9 mouse cellular contexts compared by ENCODE assay signal in genomic region chr4:152345120-152345889, GRCm38 (mm10). TPM values are rescaled to one million over a fixed set of nuclear protein-coding genes. Genes with fewer than 3 reads are reported as not detected.
DNase-seq lines count a peak whose midpoint lies in the region; ATAC-seq and TF ChIP-seq lines count a peak whose summit lies in the region.
"Had no signal": no experiment of that assay in that cellular context is flagged by ENCODE, and none has a peak within 500 bp of the region (broad histone marks: within the 10 kb centered on the region; RNA-seq: fewer than 3 reads in every experiment).

No protein-coding gene starts in this region.

- peaks cover 33% of the 10 kb centered on the region for H3K4me1 ChIP-seq in forebrain, embryonic 13.5 days
- H3K4me1 ChIP-seq in forebrain, embryonic 14.5 days (ENCODE audit: control insufficient read depth, insufficient read depth, low read length): peaks cover 20% of the 10 kb centered on the region
- peaks cover 0 to 12% of the 10 kb centered on the region in 2 experiments; a peak in 2 of 4 replicates for H3K4me1 ChIP-seq in liver, embryonic 14.5 days (replicated peaks; ENCODE audit: control insufficient read depth in 2 of 2, insufficient read depth in 2 of 2, low read length in 1 of 2)

- H3K36me3 ChIP-seq in forebrain, embryonic 13.5 days (ENCODE audit: poor library complexity, severe bottlenecking): no peaks in the 10 kb centered on the region
- H3K36me3 ChIP-seq in forebrain, embryonic 14.5 days (ENCODE audit: control insufficient read depth, insufficient read depth, low read length): no peaks in the 10 kb centered on the region
- H3K36me3 ChIP-seq in liver, embryonic 14.5 days (replicated peaks; ENCODE audit: control insufficient read depth, insufficient read depth, low read depth): no peaks in the 10 kb centered on the region

- no peak for TF ChIP-seq EP300 in liver, embryonic 14.5 days (IDR thresholded peaks at IDR 0.05; ENCODE audit: low read depth)

- DNase-seq in forebrain, embryonic 14.5 days (ENCODE audit: low spot score): no peak
- DNase-seq in 3T3-L1 (ENCODE audit: low read depth, low spot score): peak; percentile 89
- DNase-seq in fibroblast of lung, adult 2 months (ENCODE audit: low read depth): peak; percentile 53
- DNase-seq in liver, embryonic 14.5 days (ENCODE audit: low read depth in 3 of 3, low spot score in 3 of 3): peak in 1 of 3 experiments; percentile 35
- DNase-seq in right cerebral cortex, postnatal 14 days: peak; percentile 50
- no peak for DNase-seq in spleen, adult 18-20 months
- no peak for DNase-seq in retina, postnatal 1 day

- no peak overlapping the region for H3K4me3 ChIP-seq in forebrain, embryonic 13.5 days
- H3K4me3 ChIP-seq in forebrain, embryonic 14.5 days (ENCODE audit: low read depth, low read length): no peak overlapping the region
- H3K4me3 ChIP-seq in liver, embryonic 14.5 days (ENCODE audit: insufficient read depth in 1 of 2, low read depth in 2 of 2, low read length in 2 of 2): no peak overlapping the region

- TF ChIP-seq CTCF in liver, embryonic 14.5 days (IDR thresholded peaks at IDR 0.05; ENCODE audit: low read depth): no peak

- WGBS in forebrain, embryonic 13.5 days: 60% methylated on average over 7 of the region's 7 CpGs
- 53% methylated on average over 7 of the region's 7 CpGs for WGBS in forebrain, embryonic 14.5 days
- 38% methylated on average over 7 of the region's 7 CpGs for WGBS in liver, embryonic 14.5 days (ENCODE audit: insufficient replicate concordance)

- H3K9me3 ChIP-seq in forebrain, embryonic 13.5 days (replicated peaks): no peaks in the 10 kb centered on the region
- H3K9me3 ChIP-seq in forebrain, embryonic 14.5 days (replicated peaks; ENCODE audit: control insufficient read depth, low read length): no peaks in the 10 kb centered on the region
- no peaks in the 10 kb centered on the region for H3K9me3 ChIP-seq in liver, embryonic 14.5 days (ENCODE audit: control insufficient read depth, low read length)

- no peak overlapping the region for H3K4me2 ChIP-seq in forebrain, embryonic 13.5 days
- no peak overlapping the region for H3K4me2 ChIP-seq in forebrain, embryonic 14.5 days (ENCODE audit: low read length)
- H3K4me2 ChIP-seq in liver, embryonic 14.5 days (ENCODE audit: low read depth): no peak overlapping the region

- ATAC-seq in forebrain, embryonic 13.5 days: no peak
- no peak for ATAC-seq in forebrain, embryonic 14.5 days
- peak; percentile 69 for ATAC-seq in liver, embryonic 14.5 days (ENCODE audit: insufficient read depth)

- no peak overlapping the region for H3K27ac ChIP-seq in forebrain, embryonic 13.5 days
- H3K27ac ChIP-seq in forebrain, embryonic 14.5 days (ENCODE audit: low read depth, low read length): no peak overlapping the region
- no peak overlapping the region for H3K27ac ChIP-seq in liver, embryonic 14.5 days

- H3K27me3 ChIP-seq in forebrain, embryonic 13.5 days: peaks cover 30% of the 10 kb centered on the region
- 0 out of 2 replicates have a peak, but pooled peaks cover 3% of the 10 kb centered on the region for H3K27me3 ChIP-seq in forebrain, embryonic 14.5 days (replicated peaks; ENCODE audit: control insufficient read depth, insufficient read depth, low read length)
- H3K27me3 ChIP-seq in liver, embryonic 14.5 days (ENCODE audit: control insufficient read depth, insufficient read depth, low read length): peaks cover 9% of the 10 kb centered on the region

- H3K9ac ChIP-seq in forebrain, embryonic 13.5 days: 0 out of 2 replicates have a peak overlapping the region, but pooled peaks have one; percentile 18
- H3K9ac ChIP-seq in forebrain, embryonic 14.5 days (ENCODE audit: low read length): no peak overlapping the region
- no peak overlapping the region for H3K9ac ChIP-seq in liver, embryonic 14.5 days (replicated peaks)

RNA-seq across cellular contexts. Expression of gene Chd5, which starts 6.9 kb away (rescaled TPM):
- polyA plus RNA-seq in forebrain, embryonic 13.5 days (2015; fragmentation: Nextera tagmentation; extraction: Ambion mirVana): 20.1 and 21.0 TPM in 2 replicates
- polyA plus RNA-seq in forebrain, embryonic 14.5 days (2014; fragmentation: Nextera tagmentation; extraction: Ambion mirVana): 15.6 and 18.6 TPM in 2 replicates
- 0.09 TPM in 2 replicates for polyA plus RNA-seq in liver, embryonic 14.5 days (2012; rRNA removed)
- polyA plus RNA-seq in liver, embryonic 14.5 days (2014; fragmentation: Nextera tagmentation; extraction: Ambion mirVana): 0.18 TPM in 1 of 2 replicates, not detected in the other

RNA-seq across cellular contexts. Expression of gene Rpl22, which starts 19.8 kb away (rescaled TPM):
- 265 and 331 TPM in 2 replicates for polyA plus RNA-seq in forebrain, embryonic 13.5 days (2015; fragmentation: Nextera tagmentation; extraction: Ambion mirVana)
- 196 and 235 TPM in 2 replicates for polyA plus RNA-seq in forebrain, embryonic 14.5 days (2014; fragmentation: Nextera tagmentation; extraction: Ambion mirVana)
- 163 and 443 TPM in 2 replicates for polyA plus RNA-seq in liver, embryonic 14.5 days (2012; rRNA removed)
- 298 and 303 TPM in 2 replicates for polyA plus RNA-seq in liver, embryonic 14.5 days (2014; fragmentation: Nextera tagmentation; extraction: Ambion mirVana)

RNA-seq across cellular contexts. Expression of gene Rnf207, which starts 26.5 kb away (rescaled TPM):
- polyA plus RNA-seq in forebrain, embryonic 13.5 days (2015; fragmentation: Nextera tagmentation; extraction: Ambion mirVana): 1.7 and 2.0 TPM in 2 replicates
- 2.4 and 2.5 TPM in 2 replicates for polyA plus RNA-seq in forebrain, embryonic 14.5 days (2014; fragmentation: Nextera tagmentation; extraction: Ambion mirVana)
- polyA plus RNA-seq in liver, embryonic 14.5 days (2012; rRNA removed): 0.16 and 0.18 TPM in 2 replicates
- 0.04 TPM in 1 of 2 replicates, not detected in the other for polyA plus RNA-seq in liver, embryonic 14.5 days (2014; fragmentation: Nextera tagmentation; extraction: Ambion mirVana)

RNA-seq across cellular contexts. Expression of gene Icmt, which starts 48.3 kb away (rescaled TPM):
- 13.4 and 16.8 TPM in 2 replicates for polyA plus RNA-seq in forebrain, embryonic 13.5 days (2015; fragmentation: Nextera tagmentation; extraction: Ambion mirVana)
- polyA plus RNA-seq in forebrain, embryonic 14.5 days (2014; fragmentation: Nextera tagmentation; extraction: Ambion mirVana): 13.2 and 18.2 TPM in 2 replicates
- 6.0 and 6.5 TPM in 2 replicates for polyA plus RNA-seq in liver, embryonic 14.5 days (2012; rRNA removed)
- 7.0 and 10.1 TPM in 2 replicates for polyA plus RNA-seq in liver, embryonic 14.5 days (2014; fragmentation: Nextera tagmentation; extraction: Ambion mirVana)

RNA-seq across cellular contexts. Expression of gene Hes3, which starts 53.8 kb away (rescaled TPM):
- polyA plus RNA-seq in forebrain, embryonic 13.5 days (2015; fragmentation: Nextera tagmentation; extraction: Ambion mirVana): not detected in 2 replicates
- not detected in 2 replicates for polyA plus RNA-seq in forebrain, embryonic 14.5 days (2014; fragmentation: Nextera tagmentation; extraction: Ambion mirVana)
- not detected in 2 replicates for polyA plus RNA-seq in liver, embryonic 14.5 days (2012; rRNA removed)
- not detected in 2 replicates for polyA plus RNA-seq in liver, embryonic 14.5 days (2014; fragmentation: Nextera tagmentation; extraction: Ambion mirVana)
- polyA plus RNA-seq: limb, embryonic 11.5 days had no signal

Comparison
In these comparisons a context has a peak if more than half of its experiments do, and no peak if none do; other contexts are left out.
1. DNase-seq: peak in 3T3-L1 (single experiment), fibroblast of lung, adult 2 months (single experiment) and right cerebral cortex, postnatal 14 days (single experiment); none in forebrain, embryonic 14.5 days (single experiment), spleen, adult 18-20 months (0 of 2) and retina, postnatal 1 day (single experiment).
2. RNA of gene Chd5, which starts 6.9 kb away (polyA plus RNA-seq): 20.1 to 21.0 TPM in forebrain, embryonic 13.5 days and 15.6 to 18.6 TPM in forebrain, embryonic 14.5 days; 0.09 to 0.18 TPM in liver, embryonic 14.5 days; every median in the first group is over 10 times any median in the second.